Mouse (Mus musculus) testis, adult 2 months (tissue): Measurements from ENCODE around the gene Tmem95.
A peak's percentile ranks its signal among the peaks of the same experiment; 100 is the strongest.

Source experiments
- CTCF ChIP-seq: fragments of 200-500 bp; IDR thresholded peaks from 2 replicates; pipeline ENCODE4 v1.5.1; 2012; ENCODE audit warnings: low read depth, mild to moderate bottlenecking, inconsistent platforms, low read length, moderate library complexity; ENCODE audit not compliant: control insufficient read depth, insufficient read depth, insufficient replicate concordance
- POLR2A ChIP-seq: fragments of 200-500 bp; IDR thresholded peaks from 2 replicates; pipeline ENCODE4 v1.6.1; 2012; ENCODE audit warnings: low read depth, mild to moderate bottlenecking, inconsistent platforms, low read length, moderate library complexity; ENCODE audit not compliant: control insufficient read depth

GRCm38 (mm10) chr11:69900471-69901405 is 22.9 kb upstream of the Tmem95 start, which contains the start of the genes 2810408A11Rik and Neurl4:
- TF ChIP-seq CTCF = no peak
- peak; percentile 68 for TF ChIP-seq POLR2A
